Comparison of ENCODE assay signal across 8 mouse cellular contexts in genomic region chr8:12874194-12874791, GRCm38 (mm10). TPM values are rescaled to one million over a fixed set of nuclear protein-coding genes. Genes with fewer than 3 reads are reported as not detected.
DNase-seq lines count a peak whose midpoint lies in the region; ATAC-seq and TF ChIP-seq lines count a peak whose summit lies in the region.

No protein-coding gene starts in this region.

- H3K9me3 ChIP-seq in hindbrain, embryonic 11.5 days (ENCODE audit: control insufficient read depth, low read length), result no peaks in the 10 kb centered on the region
- no peaks in the 10 kb centered on the region for H3K9me3 ChIP-seq in midbrain, embryonic 14.5 days (ENCODE audit: control insufficient read depth, low read length)

- whole genome bisulfite sequencing in hindbrain, embryonic 11.5 days, result 18% methylated on average over 8 of the region's 8 CpGs
- whole genome bisulfite sequencing in midbrain, embryonic 14.5 days, result 13% methylated on average over 8 of the region's 8 CpGs

- peak overlapping the region; percentile 63 for H3K4me3 ChIP-seq in layer of hippocampus, adult 2 months
- peak overlapping the region; percentile 45 for H3K4me3 ChIP-seq in hindbrain, embryonic 11.5 days (ENCODE audit: low read depth, low read length)
- peak overlapping the region; percentile 58 for H3K4me3 ChIP-seq in midbrain, embryonic 14.5 days (replicated peaks; ENCODE audit: low read depth, low read length)

- no peaks in the 10 kb centered on the region for H3K27me3 ChIP-seq in hindbrain, embryonic 11.5 days (ENCODE audit: control insufficient read depth, insufficient read depth, low read length)
- no peaks in the 10 kb centered on the region for H3K27me3 ChIP-seq in midbrain, embryonic 14.5 days (ENCODE audit: control insufficient read depth, insufficient read depth, low read length)

- no peaks in the 10 kb centered on the region for H3K36me3 ChIP-seq in hindbrain, embryonic 11.5 days (ENCODE audit: control insufficient read depth, insufficient read depth, low read length)
- no peaks in the 10 kb centered on the region for H3K36me3 ChIP-seq in midbrain, embryonic 14.5 days (ENCODE audit: control insufficient read depth, insufficient read depth, low read length)

- peak overlapping the region; percentile 69 for H3K4me2 ChIP-seq in hindbrain, embryonic 11.5 days (replicated peaks; ENCODE audit: low read depth, low read length)
- H3K4me2 ChIP-seq in midbrain, embryonic 14.5 days (ENCODE audit: low read length), result peak overlapping the region; percentile 75

- no peak for TF ChIP-seq CTCF in layer of hippocampus, adult 2 months (conservative IDR thresholded peaks at IDR 0.05)

- peak overlapping the region; percentile 72 for H3K9ac ChIP-seq in hindbrain, embryonic 11.5 days (ENCODE audit: low read depth, low read length)
- peak overlapping the region; percentile 71 for H3K9ac ChIP-seq in midbrain, embryonic 14.5 days (replicated peaks; ENCODE audit: low read length)

- H3K27ac ChIP-seq in layer of hippocampus, adult 2 months, result no peak overlapping the region
- 0 out of 2 replicates have a peak overlapping the region, but pooled peaks have one; percentile 36 for H3K27ac ChIP-seq in hindbrain, embryonic 11.5 days (ENCODE audit: low read depth, low read length)
- H3K27ac ChIP-seq in midbrain, embryonic 14.5 days (replicated peaks; ENCODE audit: low read depth, low read length), result peak overlapping the region; percentile 63; the same call in 1 of the 2 replicates

- peak; percentile 40 for ATAC-seq in hindbrain, embryonic 11.5 days (ENCODE audit: low FRiP score)
- peak; percentile 26 for ATAC-seq in midbrain, embryonic 14.5 days (ENCODE audit: low FRiP score, low TSS enrichment)
- ATAC-seq in granulocyte monocyte progenitor cell, adult 5-6 weeks (replicated peaks; ENCODE audit: poor library complexity, severe bottlenecking), result no peak

- DNase-seq in layer of hippocampus, adult 2 months (ENCODE audit: low spot score in 2 of 2), result peak; percentile 13 to 46
- DNase-seq in layer of hippocampus, postnatal 25 days (ENCODE audit: extremely low spot score in 1 of 2, low spot score in 1 of 2), result no peak
- DNase-seq in cerebellum, adult 8-10 months, result peak; percentile 94
- no peak for DNase-seq in hindbrain, embryonic 11.5 days (ENCODE audit: low spot score)
- peak; percentile 23 to 40 for DNase-seq in layer of hippocampus, postnatal 14 days (ENCODE audit: low spot score in 2 of 2)
- no peak for DNase-seq in midbrain, embryonic 14.5 days
- DNase-seq in urinary bladder, postnatal 25 days (ENCODE audit: low spot score), result no peak

- H3K4me1 ChIP-seq in hindbrain, embryonic 11.5 days (replicated peaks; ENCODE audit: control insufficient read depth, insufficient read depth, low read length), result peaks cover 4% of the 10 kb centered on the region
- H3K4me1 ChIP-seq in midbrain, embryonic 14.5 days (ENCODE audit: control insufficient read depth, insufficient read depth, low read length), result peaks cover 36% of the 10 kb centered on the region

RNA-seq across cellular contexts. Expression of gene Mcf2l, which starts 0.7 kb away (rescaled TPM):
- total RNA-seq in layer of hippocampus, adult 2 months (2021), result 100 to 1,000 TPM; 225 to 238 TPM
- 100 to 1,000 TPM; 215 to 241 TPM for total RNA-seq in layer of hippocampus, postnatal 25 days (2021)
- polyA plus RNA-seq in hindbrain, embryonic 11.5 days (2014; fragmentation: Nextera tagmentation; extraction: Ambion mirVana), result 51.0 and 54.4 TPM in 2 replicates
- 100 to 1,000 TPM; 242 to 256 TPM for total RNA-seq in layer of hippocampus, postnatal 14 days (2021)
- polyA plus RNA-seq in midbrain, embryonic 14.5 days (2014; fragmentation: Nextera tagmentation; extraction: Ambion mirVana), result 173 and 174 TPM in 2 replicates
- total RNA-seq in granulocyte monocyte progenitor cell, adult 5-6 weeks (2014; fragmentation: Nextera tagmentation), result 19.5 and 19.8 TPM in 2 replicates
- total RNA-seq in granulocyte monocyte progenitor cell, adult 5-6 weeks (2017), result 16.2 and 16.4 TPM in 2 replicates

Comparison
In these comparisons a context has a peak if more than half of its experiments do, and no peak if none do; other contexts are left out.
1. DNase-seq: peak in layer of hippocampus, adult 2 months (2 of 2), cerebellum, adult 8-10 months (single experiment) and layer of hippocampus, postnatal 14 days (2 of 2); none in layer of hippocampus, postnatal 25 days (0 of 2), hindbrain, embryonic 11.5 days (single experiment), midbrain, embryonic 14.5 days (single experiment) and urinary bladder, postnatal 25 days (single experiment).
2. RNA of gene Mcf2l, which starts 0.7 kb away (total RNA-seq): 242 to 256 TPM in layer of hippocampus, postnatal 14 days, 215 to 241 TPM in layer of hippocampus, postnatal 25 days and 225 to 238 TPM in layer of hippocampus, adult 2 months; 16.2 to 19.8 TPM in granulocyte monocyte progenitor cell, adult 5-6 weeks; every median in the first group is over 10 times any median in the second.
3. Peak in every context shown above with its lines, with median percentiles within 50 percentile points of each other: H3K4me3 ChIP-seq.